Mouse (Mus musculus) MEL (cell line): ENCODE measurements around the gene Uqcr11. TPM values are rescaled to one million over a fixed set of nuclear protein-coding genes. Genes with fewer than 3 reads are reported as not detected.

Experiments used
- DNase-seq: peaks from one replicate; pipeline ENCODE4 v3.0.0; 2011; ENCODE audit warnings: low read depth, low spot score
- H3K27ac ChIP-seq: 2 replicates; pipeline ENCODE4 v1.5.1; 2012; ENCODE audit warnings: low read depth, mild to moderate bottlenecking, control low read depth, low read length, moderate library complexity; ENCODE audit not compliant: control insufficient read depth
- H3K27me3 ChIP-seq, 2 experiments: fragments of 150-350 bp in 1 of 2; sonication (generic) in 1 of 2; 2 replicates each; pipeline ENCODE4 v1.6.1; 2012; ENCODE audit warnings: low read length in 2 of 2, mild to moderate bottlenecking in 2 of 2, improper control_type of control experiment in 1 of 2, moderate library complexity in 1 of 2; ENCODE audit not compliant: insufficient read depth in 2 of 2, control insufficient read depth in 1 of 2
- H3K36me3 ChIP-seq, 2 experiments: 2 replicates each; pipeline ENCODE4 v1.6.1; 2012 to 2014; ENCODE audit warnings: low read length in 2 of 2, improper control_type of control experiment in 1 of 2, inconsistent platforms in 1 of 2, mild to moderate bottlenecking in 1 of 2; ENCODE audit not compliant: insufficient read depth in 2 of 2, control insufficient read depth in 1 of 2
- H3K4me1 ChIP-seq, 2 experiments: fragments of 150-350 bp in 1 of 2; sonication (generic) in 1 of 2; 2 replicates each; pipeline ENCODE4 v1.6.1; 2012; ENCODE audit warnings: low read length in 2 of 2, improper control_type of control experiment in 1 of 2, mild to moderate bottlenecking in 1 of 2; ENCODE audit not compliant: insufficient read depth in 2 of 2, control insufficient read depth in 1 of 2
- H3K4me3 ChIP-seq, 2 experiments: fragments of 150-350 bp in 1 of 2; sonication (generic) in 1 of 2; 2 replicates each; pipeline ENCODE4 v1.5.1; 2012; ENCODE audit warnings: low read depth in 2 of 2, low read length in 2 of 2, mild to moderate bottlenecking in 2 of 2, moderate library complexity in 2 of 2, control low read depth in 1 of 2, improper control_type of control experiment in 1 of 2; ENCODE audit not compliant: control insufficient read depth in 1 of 2, insufficient read depth in 1 of 2
- H3K79me2 ChIP-seq: 2 replicates; pipeline ENCODE4 v1.6.1; 2012; ENCODE audit warnings: mild to moderate bottlenecking, low read length, moderate library complexity; ENCODE audit not compliant: control insufficient read depth, poor library complexity, insufficient read depth
- H3K9ac ChIP-seq: 2 replicates; pipeline ENCODE4 v1.6.1; 2012; ENCODE audit warnings: low read depth, mild to moderate bottlenecking, control low read depth, low read length, moderate library complexity; ENCODE audit not compliant: control insufficient read depth, poor library complexity, severe bottlenecking
- H3K9me3 ChIP-seq: fragments of 150-350 bp; sonication (generic); replicated peaks from 2 replicates; pipeline ENCODE4 v1.6.1; 2012; ENCODE audit warnings: mild to moderate bottlenecking, low read length, improper control_type of control experiment, moderate library complexity; ENCODE audit not compliant: insufficient read depth
- BHLHE40 ChIP-seq: IDR thresholded peaks from 2 replicates; pipeline ENCODE4 v1.6.1; 2012; ENCODE audit warnings: low read depth, mild to moderate bottlenecking, inconsistent platforms, low read length, improper control_type of control experiment, borderline replicate concordance
- CHD1 ChIP-seq: IDR thresholded peaks from 2 replicates; pipeline ENCODE4 v1.6.1; 2012; ENCODE audit warnings: low read depth, mild to moderate bottlenecking, inconsistent platforms, low read length, improper control_type of control experiment
- CHD2 ChIP-seq: IDR thresholded peaks from 2 replicates; pipeline ENCODE4 v1.6.1; 2011; ENCODE audit warnings: low read length, improper control_type of control experiment
- CTCF ChIP-seq, 3 experiments: IDR thresholded peaks in 2 of 3; conservative IDR thresholded peaks in 1 of 3; 2 replicates each; pipeline ENCODE4 v1.5.1; 2011 to 2012; ENCODE audit warnings: low read length in 3 of 3, low read depth in 2 of 3, mild to moderate bottlenecking in 2 of 3, improper control_type of control experiment in 1 of 3, inconsistent platforms in 1 of 3, mixed read lengths in 1 of 3, moderate library complexity in 1 of 3; ENCODE audit not compliant: control insufficient read depth in 1 of 3, insufficient read depth in 1 of 3, poor library complexity in 1 of 3, severe bottlenecking in 1 of 3
- E2F4 ChIP-seq: IDR thresholded peaks from 2 replicates; pipeline ENCODE4 v1.6.1; 2011; ENCODE audit warnings: low read depth, low read length, improper control_type of control experiment, borderline replicate concordance
- ELF1 ChIP-seq: IDR thresholded peaks from 2 replicates; pipeline ENCODE4 v1.6.1; 2014; ENCODE audit warnings: low read depth, mild to moderate bottlenecking, inconsistent platforms, low read length, improper control_type of control experiment, moderate library complexity
- EP300 ChIP-seq, 2 experiments: IDR thresholded peaks; 2 replicates each; pipeline ENCODE4 v1.6.1; 2011; ENCODE audit warnings: improper control_type of control experiment in 2 of 2, low read length in 2 of 2, low read depth in 1 of 2, mild to moderate bottlenecking in 1 of 2
- GABPA ChIP-seq: IDR thresholded peaks from 2 replicates; pipeline ENCODE4 v1.6.1; 2012; ENCODE audit warnings: low read depth, mild to moderate bottlenecking, inconsistent platforms, low read length, improper control_type of control experiment, moderate library complexity
- GATA1 ChIP-seq: IDR thresholded peaks from 2 replicates; pipeline ENCODE4 v1.6.1; 2011; ENCODE audit warnings: low read depth, low read length, improper control_type of control experiment
- JUND ChIP-seq: IDR thresholded peaks from 2 replicates; pipeline ENCODE4 v1.6.1; 2011; ENCODE audit warnings: low read depth, mild to moderate bottlenecking, improper control_type of control experiment, low read length
- MAFK ChIP-seq: IDR thresholded peaks from 2 replicates; pipeline ENCODE4 v1.6.1; 2011; ENCODE audit warnings: low read depth, mild to moderate bottlenecking, low read length, improper control_type of control experiment, borderline replicate concordance
- MAX ChIP-seq: IDR thresholded peaks from 2 replicates; pipeline ENCODE4 v1.6.1; 2011; ENCODE audit warnings: low read length, improper control_type of control experiment
- MAZ ChIP-seq: IDR thresholded peaks from 2 replicates; pipeline ENCODE4 v1.6.1; 2012; ENCODE audit warnings: low read depth, mild to moderate bottlenecking, inconsistent platforms, low read length, improper control_type of control experiment
- MXI1 ChIP-seq: IDR thresholded peaks from 2 replicates; pipeline ENCODE4 v1.6.1; 2011; ENCODE audit warnings: mild to moderate bottlenecking, low read depth, low read length, improper control_type of control experiment
- MYB ChIP-seq: IDR thresholded peaks from 2 replicates; pipeline ENCODE4 v1.6.1; 2011; ENCODE audit warnings: mild to moderate bottlenecking, low read depth, low read length, improper control_type of control experiment
- POLR2A ChIP-seq, 2 experiments: IDR thresholded peaks; 2 replicates each; pipeline ENCODE4 v1.6.1; 2011 to 2012; ENCODE audit warnings: low read length in 2 of 2, mild to moderate bottlenecking in 2 of 2, control low read depth in 1 of 2, improper control_type of control experiment in 1 of 2, low read depth in 1 of 2, moderate library complexity in 1 of 2; ENCODE audit not compliant: control insufficient read depth in 1 of 2, insufficient read depth in 1 of 2, poor library complexity in 1 of 2
- POLR2AphosphoS2 ChIP-seq: IDR thresholded peaks from 2 replicates; pipeline ENCODE4 v1.6.1; 2011; ENCODE audit warnings: low read length, improper control_type of control experiment
- POLR2AphosphoS5 ChIP-seq: IDR thresholded peaks from 2 replicates; pipeline ENCODE4 v1.6.1; 2012; ENCODE audit warnings: low read depth, borderline replicate concordance, mild to moderate bottlenecking, inconsistent platforms, low read length, moderate library complexity, mixed read lengths
- RAD21 ChIP-seq: IDR thresholded peaks from 2 replicates; pipeline ENCODE4 v1.6.1; 2011; ENCODE audit warnings: mild to moderate bottlenecking, low read depth, low read length, improper control_type of control experiment
- RCOR1 ChIP-seq: IDR thresholded peaks from 2 replicates; pipeline ENCODE4 v1.6.1; 2012; ENCODE audit warnings: low read depth, mild to moderate bottlenecking, inconsistent platforms, low read length, improper control_type of control experiment
- SIN3A ChIP-seq: IDR thresholded peaks from 2 replicates; pipeline ENCODE4 v1.6.1; 2012; ENCODE audit warnings: low read length, improper control_type of control experiment, inconsistent platforms
- SMC3 ChIP-seq: IDR thresholded peaks from 2 replicates; pipeline ENCODE4 v1.6.1; 2011; ENCODE audit warnings: low read depth, low read length, improper control_type of control experiment
- TAL1 ChIP-seq: IDR thresholded peaks from 2 replicates; pipeline ENCODE4 v1.6.1; 2012; ENCODE audit warnings: mild to moderate bottlenecking, inconsistent platforms, low read length, moderate library complexity, mixed read lengths
- TBP ChIP-seq: IDR thresholded peaks from 2 replicates; pipeline ENCODE4 v1.8.0; 2011; ENCODE audit warnings: low read depth, low read length, improper control_type of control experiment
- UBTF ChIP-seq: IDR thresholded peaks from 2 replicates; pipeline ENCODE4 v1.6.1; 2012; ENCODE audit warnings: low read depth, mild to moderate bottlenecking, inconsistent platforms, low read length, improper control_type of control experiment, moderate library complexity, borderline replicate concordance; ENCODE audit not compliant: insufficient read depth
- USF1 ChIP-seq: IDR thresholded peaks from 2 replicates; pipeline ENCODE4 v1.6.1; 2014; ENCODE audit warnings: low read depth, mild to moderate bottlenecking, inconsistent platforms, low read length, improper control_type of control experiment, moderate library complexity
- USF2 ChIP-seq, 2 experiments: IDR thresholded peaks; 2 replicates each; pipeline ENCODE4 v1.6.1; 2011 to 2012; ENCODE audit warnings: improper control_type of control experiment in 2 of 2, low read length in 2 of 2, borderline replicate concordance in 1 of 2, inconsistent platforms in 1 of 2, low read depth in 1 of 2, mild to moderate bottlenecking in 1 of 2; ENCODE audit not compliant: insufficient read depth in 1 of 2
- ZC3H11A ChIP-seq: IDR thresholded peaks from 2 replicates; pipeline ENCODE4 v1.6.1; 2012; ENCODE audit warnings: low read depth, mild to moderate bottlenecking, inconsistent platforms, low read length, improper control_type of control experiment
- ZKSCAN1 ChIP-seq: IDR thresholded peaks from 2 replicates; pipeline ENCODE4 v1.6.1; 2012; ENCODE audit warnings: low read depth, mild to moderate bottlenecking, inconsistent platforms, low read length, improper control_type of control experiment, moderate library complexity
- ZNF384 ChIP-seq: IDR thresholded peaks from 2 replicates; pipeline ENCODE4 v1.6.1; 2012; ENCODE audit warnings: low read depth, mild to moderate bottlenecking, inconsistent platforms, low read length, improper control_type of control experiment
- polyA plus RNA-seq, 2 experiments: library from polyadenylated mRNA; stranded (reverse) in 1 of 2; unstranded in 1 of 2; fragments of >175 nt in 1 of 2; fragments of >200 nt in 1 of 2; gene quantifications; 2 replicates each; pipeline versions ENCODE4 v1.2.1 to v1.2.4; 2012; ENCODE audit warnings: low replicate concordance in 2 of 2, low read depth in 1 of 2; ENCODE audit not compliant: insufficient read length in 2 of 2, insufficient read depth in 1 of 2, missing spikeins in 1 of 2
- total RNA-seq: library from RNA; depleted of rRNA; stranded (reverse); fragments of 300-350 nt; gene quantifications from 2 replicates; pipeline ENCODE4 v1.2.3, GENCODE M21; 2012

Uqcr11 gene
- total and polyA plus RNA-seq, 3 experiments: 481 to 935 TPM; not detected in 1

- Histone ChIP-seq H3K4me1 (peaks cover 23 to 55% of the 10 kb centered on the region in 2 experiments), H3K4me3 (no peak overlapping the region), H3K27me3 (no peaks in the 10 kb centered on the region), H3K79me2 (peaks cover 4% of the 10 kb centered on the region), H3K27ac (peak overlapping the region; percentile 93; the same call in 1 of the 2 replicates), H3K9ac (0 out of 2 replicates have a peak overlapping the region, but pooled peaks have one; percentile 13), H3K36me3 (peaks cover 12 to 43% of the 10 kb centered on the region in 2 experiments), H3K9me3 (no peaks in the 10 kb centered on the region)
- DNase-seq: peak; percentile 80
- TF ChIP-seq ZC3H11A (no peak), SIN3A (no peak), ZKSCAN1 (no peak), CTCF (IDR thresholded peaks at IDR 0.05 in 2 of 3, conservative IDR thresholded peaks at IDR 0.05 in 1 of 3; ENCODE audit: control insufficient read depth in 1 of 3, insufficient read depth in 1 of 3, low read depth in 2 of 3, low read length in 3 of 3, poor library complexity in 1 of 3, severe bottlenecking in 1 of 3) (no peak), CHD2 (no peak), RCOR1 (no peak)
Measured at GRCm38 (mm10) chr10:80423562-80423961, 16.9 kb upstream of the Uqcr11 start.

GRCm38 (mm10) chr10:80421651-80422472, 15.2 kb upstream of the Uqcr11 start:
- no peaks in the 10 kb centered on the region for H3K27me3 ChIP-seq
- peak; percentile 85 for DNase-seq
- H3K9me3 ChIP-seq: no peaks in the 10 kb centered on the region
- peaks cover 23 to 56% of the 10 kb centered on the region in 2 experiments for H3K4me1 ChIP-seq
- no peak overlapping the region for H3K4me3 ChIP-seq
- H3K9ac ChIP-seq: peak overlapping the region; percentile 47
- H3K79me2 ChIP-seq: peaks cover 4% of the 10 kb centered on the region
- H3K36me3 ChIP-seq: peaks cover 14 to 43% of the 10 kb centered on the region in 2 experiments
- peak overlapping the region; percentile 93 for H3K27ac ChIP-seq
- TF ChIP-seq TAL1: peak; percentile 87
- no peak for TF ChIP-seq RAD21
- TF ChIP-seq MAZ: peak; percentile 69; the same call in 1 of the 2 replicates
- TF ChIP-seq GABPA: no peak
- TF ChIP-seq MAFK: no peak
- TF ChIP-seq BHLHE40: no peak
- peak; percentile 68; the same call in 1 of the 2 replicates for TF ChIP-seq RCOR1
- peak in 1 of 2 experiments; percentile 71; a peak in 2 of 4 replicates for TF ChIP-seq POLR2A (IDR thresholded peaks at IDR 0.05; ENCODE audit: control insufficient read depth in 1 of 2, insufficient read depth in 1 of 2, low read depth in 1 of 2, low read length in 2 of 2, poor library complexity in 1 of 2)
- no peak for TF ChIP-seq UBTF
- no peak for TF ChIP-seq POLR2AphosphoS2
- TF ChIP-seq CHD1: no peak
- no peak for TF ChIP-seq JUND
- 0 out of 2 replicates have a peak, but pooled peaks have one; percentile 10 for TF ChIP-seq SMC3
- TF ChIP-seq USF1: no peak
- TF ChIP-seq MXI1: peak; percentile 25; the same call in 1 of the 2 replicates
- TF ChIP-seq CHD2: no peak
- no peak for TF ChIP-seq ELF1
- peak; percentile 77 for TF ChIP-seq TBP
- TF ChIP-seq MAX: no peak
- peak; percentile 90 for TF ChIP-seq MYB
- peak; percentile 87 to 97 for TF ChIP-seq EP300 (IDR thresholded peaks at IDR 0.05; ENCODE audit: low read depth in 1 of 2, low read length in 2 of 2)
- TF ChIP-seq ZKSCAN1: no peak
- TF ChIP-seq E2F4: no peak
- no peak for TF ChIP-seq ZNF384
- TF ChIP-seq ZC3H11A: no peak
- TF ChIP-seq USF2 (IDR thresholded peaks at IDR 0.05; ENCODE audit: borderline replicate concordance in 1 of 2, insufficient read depth in 1 of 2, low read depth in 1 of 2, low read length in 2 of 2): no peak
- no peak for TF ChIP-seq POLR2AphosphoS5
- TF ChIP-seq GATA1: peak; percentile 90
